Mouse (Mus musculus) neural tube, embryonic 13.5 days (tissue): Measurements from ENCODE around the gene Fam20a. TPM values are rescaled to one million over a fixed set of nuclear protein-coding genes. Genes with fewer than 3 reads are reported as not detected.

ENCODE experiments used
- ATAC-seq: fragments of 200-750 bp; cut with Nextera tagmentation; 2 replicates; pipeline ENCODE4 v1.8.0; 2017; ENCODE audit warnings: low read depth, mild to moderate bottlenecking, moderate TSS enrichment, moderate library complexity
- H3K27ac ChIP-seq: fragments of 300-500 bp; sonication (generic); replicated peaks from 2 replicates; pipeline ENCODE4 v1.5.1; 2015; ENCODE audit warnings: moderate library complexity, mild to moderate bottlenecking, inconsistent platforms
- H3K27me3 ChIP-seq: fragments of 300-500 bp; sonication (generic); 2 replicates; pipeline ENCODE4 v1.6.1; 2015; ENCODE audit warnings: mild to moderate bottlenecking, inconsistent platforms
- H3K36me3 ChIP-seq: fragments of 300-500 bp; sonication (generic); 2 replicates; pipeline ENCODE4 v1.6.1; 2015; ENCODE audit warnings: mild to moderate bottlenecking, inconsistent platforms
- H3K4me1 ChIP-seq: fragments of 300-500 bp; sonication (generic); replicated peaks from 2 replicates; pipeline ENCODE4 v1.6.1; 2015; ENCODE audit warnings: inconsistent platforms
- H3K4me2 ChIP-seq: fragments of 300-500 bp; sonication (generic); 2 replicates; pipeline ENCODE4 v1.6.1; 2015; ENCODE audit warnings: inconsistent platforms, mild to moderate bottlenecking, moderate library complexity
- H3K4me3 ChIP-seq: fragments of 300-500 bp; sonication (generic); 2 replicates; pipeline ENCODE4 v1.5.1; 2015; ENCODE audit warnings: mild to moderate bottlenecking, inconsistent platforms
- H3K9ac ChIP-seq: fragments of 300-500 bp; sonication (generic); 2 replicates; pipeline ENCODE4 v1.6.1; 2015; ENCODE audit warnings: moderate library complexity, mild to moderate bottlenecking, inconsistent platforms
- H3K9me3 ChIP-seq: fragments of 300-500 bp; sonication (generic); 2 replicates; pipeline ENCODE4 v1.6.1; 2016; ENCODE audit warnings: inconsistent platforms
- WGBS: fragments of 180-500 bp; shearing (Covaris S2); methylation state at CpG from one replicate; pipeline ENCODE4 v1.1.7; 2015; 5-methylcytosine and 5-hydroxymethylcytosine counted together
- polyA plus RNA-seq: library from polyadenylated mRNA; unstranded; fragments of >200 nt; fragmentation: Nextera tagmentation; extraction: Ambion mirVana; gene quantifications from 2 replicates; pipeline ENCODE4 v1.2.1, GENCODE M21; 2015

Gene Fam20a
- polyA plus RNA-seq, 1 experiment from 2014 or later: 3.7 TPM

GRCm38 (mm10) chr11:109698740-109699139 lies 23.3 kb downstream of the Fam20a start:
- Histone ChIP-seq H3K9me3 (0 out of 2 replicates have a peak, but pooled peaks cover 4% of the 10 kb centered on the region), H3K27ac (no peak overlapping the region), H3K4me2 (no peak overlapping the region), H3K36me3 (no peaks in the 10 kb centered on the region), H3K27me3 (no peaks in the 10 kb centered on the region), H3K4me3 (no peak overlapping the region), H3K9ac (no peak overlapping the region), H3K4me1 (no peaks in the 10 kb centered on the region; the same call in 1 of the 2 replicates)
- no peak for ATAC-seq
- WGBS: 90% methylated on average over 10 of the region's 10 CpGs

GRCm38 (mm10) chr11:109697089-109697643 lies 24.9 kb downstream of the Fam20a start:
- Histone ChIP-seq H3K4me2 (no peak overlapping the region), H3K9ac (no peak overlapping the region), H3K36me3 (no peaks in the 10 kb centered on the region), H3K4me3 (no peak overlapping the region), H3K4me1 (no peaks in the 10 kb centered on the region), H3K9me3 (0 out of 2 replicates have a peak, but pooled peaks cover 4% of the 10 kb centered on the region), H3K27ac (no peak overlapping the region), H3K27me3 (no peaks in the 10 kb centered on the region)
- 88% methylated on average over 5 of the region's 5 CpGs for WGBS
- no peak for ATAC-seq

- no peaks in the 10 kb centered on the region for H3K4me1 ChIP-seq
- H3K27me3 ChIP-seq: no peaks in the 10 kb centered on the region
- 0 out of 2 replicates have a peak, but pooled peaks cover 4% of the 10 kb centered on the region for H3K9me3 ChIP-seq
- H3K9ac ChIP-seq: no peak overlapping the region
- H3K4me2 ChIP-seq: no peak overlapping the region
- H3K36me3 ChIP-seq: no peaks in the 10 kb centered on the region
- H3K27ac ChIP-seq: no peak overlapping the region
- 90% methylated on average over 4 of the region's 4 CpGs for WGBS
- ATAC-seq: no peak
- H3K4me3 ChIP-seq: no peak overlapping the region
These were observed 25.6 kb downstream of the Fam20a start for GRCm38 (mm10) chr11:109696519-109696918.

GRCm38 (mm10) chr11:109692737-109693136 lies 29.3 kb downstream of the Fam20a start:
- WGBS: 35% methylated on average over 3 of the region's 3 CpGs
- H3K27ac ChIP-seq: no peak overlapping the region

GRCm38 (mm10) chr11:109689539-109689938 lies 32.5 kb downstream of the Fam20a start:
- ATAC-seq: no peak
- no peaks in the 10 kb centered on the region for H3K4me1 ChIP-seq
- no peak overlapping the region for H3K4me2 ChIP-seq
- H3K36me3 ChIP-seq: no peaks in the 10 kb centered on the region
- no peak overlapping the region for H3K27ac ChIP-seq
- 91% methylated on average over 4 of the region's 4 CpGs for WGBS
- H3K4me3 ChIP-seq: no peak overlapping the region
- H3K27me3 ChIP-seq: no peaks in the 10 kb centered on the region
- H3K9me3 ChIP-seq: no peaks in the 10 kb centered on the region
- no peak overlapping the region for H3K9ac ChIP-seq

More at GRCm38 (mm10) chr11:109692737-109693136, 29.3 kb downstream of the Fam20a start:
- H3K36me3 ChIP-seq: no peaks in the 10 kb centered on the region
- no peak overlapping the region for H3K4me2 ChIP-seq
- no peak for ATAC-seq
- no peak overlapping the region for H3K9ac ChIP-seq
- no peaks in the 10 kb centered on the region for H3K4me1 ChIP-seq
- H3K9me3 ChIP-seq: no peaks in the 10 kb centered on the region
- no peak overlapping the region for H3K4me3 ChIP-seq
- no peaks in the 10 kb centered on the region for H3K27me3 ChIP-seq

GRCm38 (mm10) chr11:109682221-109682620 lies 39.9 kb downstream of the Fam20a start:
- Histone ChIP-seq H3K36me3 (no peaks in the 10 kb centered on the region), H3K4me3 (no peak overlapping the region), H3K27me3 (no peaks in the 10 kb centered on the region), H3K4me1 (no peaks in the 10 kb centered on the region), H3K9me3 (no peaks in the 10 kb centered on the region), H3K27ac (no peak overlapping the region), H3K9ac (no peak overlapping the region), H3K4me2 (no peak overlapping the region)
- WGBS: 91% methylated on average over 6 of the region's 6 CpGs
- no peak for ATAC-seq

- H3K4me3 ChIP-seq: no peak overlapping the region
These were observed 40.5 kb downstream of the Fam20a start for GRCm38 (mm10) chr11:109681556-109681955.

GRCm38 (mm10) chr11:109680934-109681333 lies 41.1 kb downstream of the Fam20a start:
- no peak for ATAC-seq
- WGBS: 87% methylated on average over 9 of the region's 9 CpGs
- no peaks in the 10 kb centered on the region for H3K27me3 ChIP-seq
- no peaks in the 10 kb centered on the region for H3K36me3 ChIP-seq
- H3K27ac ChIP-seq: no peak overlapping the region
- H3K4me3 ChIP-seq: no peak overlapping the region
- no peaks in the 10 kb centered on the region for H3K9me3 ChIP-seq
- no peak overlapping the region for H3K9ac ChIP-seq
- no peak overlapping the region for H3K4me2 ChIP-seq
- no peaks in the 10 kb centered on the region for H3K4me1 ChIP-seq

More at GRCm38 (mm10) chr11:109681556-109681955, 40.5 kb downstream of the Fam20a start:
- no peak for ATAC-seq
- Histone ChIP-seq H3K4me1 (no peaks in the 10 kb centered on the region), H3K27me3 (no peaks in the 10 kb centered on the region), H3K4me2 (no peak overlapping the region), H3K9me3 (no peaks in the 10 kb centered on the region), H3K36me3 (no peaks in the 10 kb centered on the region), H3K9ac (no peak overlapping the region), H3K27ac (no peak overlapping the region)
- 82% methylated on average over 3 of the region's 3 CpGs for WGBS

GRCm38 (mm10) chr11:109678291-109678690 lies 43.8 kb downstream of the Fam20a start:
- Histone ChIP-seq H3K36me3 (no peaks in the 10 kb centered on the region), H3K27me3 (no peaks in the 10 kb centered on the region), H3K9me3 (no peaks in the 10 kb centered on the region), H3K27ac (no peak overlapping the region), H3K4me3 (no peak overlapping the region), H3K4me1 (no peaks in the 10 kb centered on the region), H3K9ac (no peak overlapping the region), H3K4me2 (no peak overlapping the region)
- ATAC-seq: no peak
- 84% methylated on average over 12 of the region's 12 CpGs for WGBS

GRCm38 (mm10) chr11:109676621-109677373 lies 45.3 kb downstream of the Fam20a start:
- H3K4me2 ChIP-seq: no peak overlapping the region
- no peak overlapping the region for H3K9ac ChIP-seq
- no peak overlapping the region for H3K27ac ChIP-seq
- no peaks in the 10 kb centered on the region for H3K4me1 ChIP-seq
- no peak for ATAC-seq
- WGBS: 77% methylated on average over 12 of the region's 12 CpGs
- no peaks in the 10 kb centered on the region for H3K9me3 ChIP-seq
- no peaks in the 10 kb centered on the region for H3K27me3 ChIP-seq
- H3K4me3 ChIP-seq: no peak overlapping the region
- no peaks in the 10 kb centered on the region for H3K36me3 ChIP-seq

- Histone ChIP-seq H3K27me3 (no peaks in the 10 kb centered on the region), H3K36me3 (no peaks in the 10 kb centered on the region), H3K4me1 (no peaks in the 10 kb centered on the region), H3K4me3 (no peak overlapping the region), H3K27ac (no peak overlapping the region), H3K9ac (no peak overlapping the region), H3K9me3 (no peaks in the 10 kb centered on the region), H3K4me2 (no peak overlapping the region)
- 89% methylated on average over 9 of the region's 9 CpGs for WGBS
- ATAC-seq: no peak
These were observed 46.3 kb downstream of the Fam20a start for GRCm38 (mm10) chr11:109675771-109676170.

- no peaks in the 10 kb centered on the region for H3K27me3 ChIP-seq
- 87% methylated on average over 3 of the region's 3 CpGs for WGBS
These were observed 46.9 kb downstream of the Fam20a start for GRCm38 (mm10) chr11:109675208-109675607.

More at GRCm38 (mm10) chr11:109675208-109675607, 46.9 kb downstream of the Fam20a start:
- Histone ChIP-seq H3K4me2 (no peak overlapping the region), H3K9me3 (no peaks in the 10 kb centered on the region), H3K36me3 (peaks cover 4% of the 10 kb centered on the region), H3K4me1 (peaks cover 3% of the 10 kb centered on the region; the same call in 1 of the 2 replicates), H3K27ac (no peak overlapping the region), H3K9ac (no peak overlapping the region), H3K4me3 (no peak overlapping the region)
- ATAC-seq: no peak
